Mouse (Mus musculus): Measurements from ENCODE around the gene Il12rb1.

DNA sequence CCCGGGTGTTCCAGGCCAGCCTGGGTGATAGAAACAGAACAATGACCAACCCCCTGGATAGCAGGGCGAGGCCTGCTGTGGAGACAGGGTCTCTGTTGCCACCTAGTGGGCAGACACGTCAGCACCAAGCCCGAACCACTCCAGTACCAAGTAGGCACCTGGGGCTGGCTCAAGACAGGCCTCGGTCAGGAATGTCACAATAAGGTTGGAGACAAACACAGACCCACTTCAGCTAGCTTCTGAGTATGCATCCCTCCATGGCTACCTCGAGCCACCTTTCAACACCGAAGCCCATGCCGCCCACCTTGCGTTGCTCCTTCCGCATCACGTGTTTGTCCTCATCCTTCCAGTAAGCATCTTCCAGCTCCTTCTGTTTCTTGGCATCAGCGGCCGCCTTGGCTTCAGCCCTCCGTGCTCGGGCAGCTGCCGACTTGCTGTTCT is 61.4 kb downstream of the Il12rb1 start:
- TF ChIP-seq POLR2A (IDR thresholded peaks at IDR 0.05; ENCODE audit: low read depth, low read length) (no peak; the same call in 1 of the 2 replicates), CTCF (IDR thresholded peaks at IDR 0.05; ENCODE audit: extremely low read depth, insufficient read length, insufficient replicate concordance, low read depth, low read length) (peak; percentile 84)

Data from small intestine, adult 2 months (tissue).